Mouse (Mus musculus) heart, embryonic 13.5 days (tissue): ENCODE measurements at regions not wholly inside any gene's neighbourhood (a gene's known extent, or its start where the extent isn't known, plus 50 kb on each side); places are given as distances from the start of the nearest gene placed in this dataset.

ENCODE experiments used
- ATAC-seq: fragments of 200-750 bp; cut with Nextera tagmentation; 2 replicates; pipeline ENCODE4 v1.8.0; 2017; ENCODE audit warnings: moderate TSS enrichment; ENCODE audit not compliant: insufficient number of reproducible peaks, low FRiP score, low TSS enrichment; ENCODE audit errors: extremely low read depth
- H3K27ac ChIP-seq: fragments of 300-500 bp; sonication (generic); replicated peaks from 2 replicates; pipeline ENCODE4 v1.5.1; 2015; ENCODE audit warnings: moderate library complexity, mild to moderate bottlenecking, inconsistent platforms
- H3K27me3 ChIP-seq: fragments of 300-500 bp; sonication (generic); replicated peaks from 2 replicates; pipeline ENCODE4 v1.6.1; 2015; ENCODE audit warnings: mild to moderate bottlenecking, inconsistent platforms
- H3K36me3 ChIP-seq: fragments of 300-500 bp; sonication (generic); 2 replicates; pipeline ENCODE4 v1.6.1; 2015; ENCODE audit warnings: mild to moderate bottlenecking, inconsistent platforms
- H3K4me1 ChIP-seq: fragments of 300-500 bp; sonication (generic); 2 replicates; pipeline ENCODE4 v1.6.1; 2015; ENCODE audit warnings: inconsistent platforms
- H3K4me2 ChIP-seq: fragments of 300-500 bp; sonication (generic); 2 replicates; pipeline ENCODE4 v1.6.1; 2015; ENCODE audit warnings: inconsistent platforms, mild to moderate bottlenecking, moderate library complexity
- H3K4me3 ChIP-seq: fragments of 300-500 bp; sonication (generic); 2 replicates; pipeline ENCODE4 v1.5.1; 2015; ENCODE audit warnings: moderate library complexity, mild to moderate bottlenecking, inconsistent platforms
- H3K9ac ChIP-seq: fragments of 300-500 bp; sonication (generic); 2 replicates; pipeline ENCODE4 v1.6.1; 2015; ENCODE audit warnings: inconsistent platforms, mild to moderate bottlenecking, moderate library complexity
- H3K9me3 ChIP-seq: fragments of 300-500 bp; sonication (generic); 2 replicates; pipeline ENCODE4 v1.6.1; 2016; ENCODE audit warnings: inconsistent platforms
- WGBS: fragments of 180-500 bp; shearing (Covaris S2); methylation state at CpG from one replicate; pipeline ENCODE4 v1.1.7; 2015; ENCODE audit warnings: mixed read lengths; 5-methylcytosine and 5-hydroxymethylcytosine counted together

DNA sequence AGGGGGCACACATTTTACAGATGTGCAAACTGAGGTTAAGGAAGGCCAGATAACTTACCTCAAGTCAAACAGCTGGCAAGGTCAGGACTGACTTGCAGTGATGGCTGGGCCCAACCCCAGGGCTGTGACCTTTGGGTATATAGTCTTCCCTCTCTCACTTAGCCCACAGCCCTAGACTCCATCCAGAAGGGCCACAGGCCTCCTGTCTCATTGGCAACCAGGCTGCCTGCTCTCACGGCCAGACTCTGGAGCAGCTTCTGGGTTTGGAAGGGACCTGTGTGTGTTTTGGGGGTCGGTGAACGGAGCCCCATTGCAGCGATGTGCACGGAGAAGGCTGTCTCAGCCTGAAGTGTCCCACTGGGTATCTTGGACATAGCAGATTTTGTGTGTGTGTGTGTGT lies 70.2 kb upstream of the Wnt7b start:
- no peak overlapping the region for H3K4me3 ChIP-seq
- H3K27me3 ChIP-seq, result peaks cover 12% of the 10 kb centered on the region
- peaks cover 30% of the 10 kb centered on the region for H3K4me1 ChIP-seq
- peak overlapping the region; percentile 95 for H3K27ac ChIP-seq
- H3K9ac ChIP-seq, result peak overlapping the region; percentile 90; the same call in 1 of the 2 replicates
- H3K36me3 ChIP-seq, result no peaks in the 10 kb centered on the region
- 84% methylated on average over 5 of the region's 5 CpGs for WGBS
- no peaks in the 10 kb centered on the region for H3K9me3 ChIP-seq
- ATAC-seq, result no peak
- no peak overlapping the region for H3K4me2 ChIP-seq

DNA sequence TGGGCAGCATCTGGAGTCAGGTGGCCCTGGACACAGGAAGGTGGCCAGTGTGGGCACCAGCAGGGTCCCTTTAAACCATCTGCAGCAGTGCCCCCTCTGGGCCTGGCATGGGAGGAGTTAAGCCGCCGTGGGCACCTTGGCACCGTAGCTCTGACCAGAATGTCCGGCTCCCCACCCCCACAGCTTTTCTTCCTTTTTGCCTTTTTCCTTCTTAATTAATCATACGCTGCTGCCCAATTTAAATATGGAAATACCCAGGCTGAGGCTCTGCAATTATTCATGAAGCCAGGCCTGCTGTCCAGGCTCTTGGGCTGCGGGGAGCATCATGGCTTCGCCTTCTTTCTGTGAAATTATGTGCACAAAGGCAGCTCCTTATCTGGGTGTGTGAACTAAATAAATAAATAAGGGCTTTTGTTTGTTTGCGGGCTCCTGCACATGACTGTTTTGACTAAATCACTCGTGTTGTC lies 70.6 kb upstream of the Wnt7b start:
- WGBS, result 54% methylated on average over 9 of the region's 9 CpGs
- no peak for ATAC-seq

DNA sequence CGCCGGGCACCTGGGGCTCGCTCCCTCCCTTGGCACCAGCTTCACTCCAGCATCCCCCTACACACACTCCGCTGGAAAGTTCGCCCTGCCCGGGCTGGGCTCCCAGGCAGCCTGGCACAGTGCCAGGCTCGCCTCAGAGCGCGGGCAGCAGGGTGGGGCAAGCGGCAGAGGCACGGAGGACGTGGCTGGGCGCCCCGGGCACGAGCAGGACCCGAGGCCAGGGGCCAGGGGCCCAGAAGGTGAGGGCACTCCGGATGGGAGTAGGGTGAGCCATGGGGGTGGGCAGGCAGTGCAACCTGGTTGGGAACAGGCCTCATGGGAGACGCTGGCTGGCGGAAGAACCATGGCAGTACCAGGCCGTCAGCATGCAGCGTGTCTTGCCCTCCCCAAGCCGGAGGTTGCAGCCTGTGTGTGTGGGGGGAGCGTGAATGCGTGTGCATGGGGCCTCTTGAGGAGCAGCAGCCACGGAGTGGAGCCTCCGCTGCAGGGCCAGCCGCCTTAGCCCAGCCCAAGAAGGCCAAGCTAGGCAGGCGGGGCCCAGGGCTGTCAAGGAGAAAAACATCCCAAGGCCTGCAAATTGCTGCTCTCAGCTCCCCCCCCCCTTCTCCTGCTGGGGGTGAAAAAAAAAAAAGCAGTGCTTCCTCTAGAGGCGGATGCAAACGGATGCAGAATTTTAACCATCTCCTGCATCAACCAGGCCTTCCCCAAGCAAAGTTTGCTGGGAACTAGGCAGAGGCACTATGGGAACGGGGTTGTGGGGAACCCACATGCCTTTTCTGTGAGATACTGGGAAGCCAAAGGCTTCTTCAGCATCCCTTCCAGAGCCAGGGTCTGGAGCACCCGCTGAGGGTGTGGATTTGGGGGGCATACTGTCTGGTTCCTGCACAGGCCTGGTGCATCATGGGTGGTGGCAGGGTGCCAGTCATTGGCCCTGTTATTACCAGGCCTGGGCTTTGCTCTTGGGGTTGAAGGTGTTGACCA lies 71.4 kb upstream of the Wnt7b start:
- H3K27ac ChIP-seq, result peak overlapping the region; percentile 95

More for the DNA sequence above, 70.6 kb upstream of the Wnt7b start:
- Histone ChIP-seq H3K27me3 (peaks cover 12% of the 10 kb centered on the region), H3K4me3 (peak overlapping the region; percentile 57), H3K9ac (peak overlapping the region; percentile 90), H3K36me3 (no peaks in the 10 kb centered on the region), H3K27ac (peak overlapping the region; percentile 95), H3K9me3 (no peaks in the 10 kb centered on the region), H3K4me1 (peaks cover 32% of the 10 kb centered on the region), H3K4me2 (peak overlapping the region; percentile 80)

DNA sequence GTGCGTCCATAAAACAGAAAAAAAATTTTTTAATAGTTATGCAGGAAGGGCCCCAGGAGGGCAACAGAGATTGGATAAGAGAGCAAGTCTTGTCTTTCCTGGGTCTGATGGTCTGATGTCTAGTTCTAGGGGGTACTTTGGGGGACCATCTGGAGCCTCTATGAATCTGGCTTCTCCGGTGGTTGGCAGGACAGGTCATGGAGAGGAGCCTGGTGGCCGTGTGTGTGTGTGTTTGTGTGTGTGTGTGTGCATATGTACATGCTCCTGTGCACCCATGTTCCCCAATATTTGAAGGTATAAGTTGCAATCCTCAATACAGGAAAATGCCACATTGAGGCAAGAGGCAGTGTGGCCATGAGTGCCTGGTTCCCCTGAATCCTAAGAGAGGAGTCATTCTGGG lies 72.5 kb upstream of the Wnt7b start:
- Histone ChIP-seq H3K36me3 (no peaks in the 10 kb centered on the region), H3K27ac (0 out of 2 replicates have a peak overlapping the region, but pooled peaks have one; percentile 95), H3K4me3 (no peak overlapping the region), H3K4me2 (peak overlapping the region; percentile 80; the same call in 1 of the 2 replicates), H3K9ac (peak overlapping the region; percentile 16; the same call in 1 of the 2 replicates), H3K27me3 (peaks cover 19% of the 10 kb centered on the region), H3K4me1 (peaks cover 32% of the 10 kb centered on the region), H3K9me3 (no peaks in the 10 kb centered on the region)
- WGBS, result 88% methylated on average over 3 of the region's 3 CpGs
- no peak for ATAC-seq

More for the DNA sequence above, 71.4 kb upstream of the Wnt7b start:
- H3K36me3 ChIP-seq, result no peaks in the 10 kb centered on the region
- peaks cover 11% of the 10 kb centered on the region for H3K27me3 ChIP-seq
- no peaks in the 10 kb centered on the region for H3K9me3 ChIP-seq
- peak overlapping the region; percentile 80 for H3K4me2 ChIP-seq
- ATAC-seq, result peak; percentile 71
- 23% methylated on average over 29 of the region's 32 CpGs for WGBS
- H3K4me3 ChIP-seq, result peak overlapping the region; percentile 57
- peaks cover 32% of the 10 kb centered on the region for H3K4me1 ChIP-seq
- H3K9ac ChIP-seq, result peak overlapping the region; percentile 90

DNA sequence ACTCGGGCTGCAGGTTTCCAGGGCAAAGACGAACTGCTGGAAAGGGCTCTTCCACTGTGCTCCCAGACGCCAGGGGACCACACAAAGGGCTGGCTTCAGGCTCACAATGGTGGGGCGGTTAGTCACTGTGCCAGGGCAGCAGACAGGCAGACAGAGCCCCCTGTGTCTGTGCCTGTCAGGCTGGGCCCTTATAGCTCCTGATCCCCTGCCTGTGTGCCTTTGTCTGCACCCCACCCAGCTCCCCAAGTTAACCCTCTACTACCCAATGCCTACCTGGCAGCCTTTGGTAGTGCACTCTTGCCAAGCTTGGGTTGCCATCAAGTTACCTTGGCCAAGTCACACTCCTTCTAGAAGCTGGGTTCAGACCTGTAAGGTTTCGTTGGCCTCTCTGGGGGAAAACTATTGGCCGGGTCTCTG lies 73.5 kb upstream of the Wnt7b start:
- no peak overlapping the region for H3K4me2 ChIP-seq
- no peak overlapping the region for H3K4me3 ChIP-seq
- peaks cover 20% of the 10 kb centered on the region for H3K27me3 ChIP-seq
- H3K9ac ChIP-seq, result 0 out of 2 replicates have a peak overlapping the region, but pooled peaks have one; percentile 34
- H3K27ac ChIP-seq, result no peak overlapping the region
- WGBS, result 54% methylated on average over 6 of the region's 6 CpGs
- H3K4me1 ChIP-seq, result peaks cover 35% of the 10 kb centered on the region
- no peaks in the 10 kb centered on the region for H3K9me3 ChIP-seq
- no peak for ATAC-seq
- no peaks in the 10 kb centered on the region for H3K36me3 ChIP-seq

DNA sequence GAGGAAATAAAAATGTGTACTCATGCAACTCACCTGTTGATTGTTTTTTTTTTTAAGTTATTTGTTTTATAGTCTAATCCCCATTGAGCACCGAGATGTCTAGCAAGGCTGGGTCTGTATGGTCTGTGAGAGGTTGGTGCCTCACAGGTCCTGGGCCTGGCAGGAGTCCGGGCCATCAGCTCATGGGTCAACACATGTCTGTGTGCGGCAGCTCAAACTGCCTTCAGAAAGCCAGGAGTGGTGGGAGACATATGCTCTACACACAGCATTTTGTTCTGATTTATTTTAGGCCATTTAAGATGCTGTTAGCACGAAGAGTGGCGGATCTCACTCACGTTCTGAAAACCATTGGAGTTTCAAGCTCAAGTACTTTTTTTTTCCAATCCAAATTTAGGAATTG lies 74.6 kb upstream of the Wnt7b start:
- H3K9me3 ChIP-seq, result no peaks in the 10 kb centered on the region
- 80% methylated on average over 6 of the region's 6 CpGs for WGBS
- H3K27ac ChIP-seq, result no peak overlapping the region
- ATAC-seq, result no peak
- 0 out of 2 replicates have a peak, but pooled peaks cover 7% of the 10 kb centered on the region for H3K36me3 ChIP-seq
- peaks cover 37% of the 10 kb centered on the region for H3K4me1 ChIP-seq
- H3K27me3 ChIP-seq, result peaks cover 31% of the 10 kb centered on the region
- no peak overlapping the region for H3K4me3 ChIP-seq
- H3K4me2 ChIP-seq, result no peak overlapping the region
- H3K9ac ChIP-seq, result no peak overlapping the region; the same call in 1 of the 2 replicates

DNA sequence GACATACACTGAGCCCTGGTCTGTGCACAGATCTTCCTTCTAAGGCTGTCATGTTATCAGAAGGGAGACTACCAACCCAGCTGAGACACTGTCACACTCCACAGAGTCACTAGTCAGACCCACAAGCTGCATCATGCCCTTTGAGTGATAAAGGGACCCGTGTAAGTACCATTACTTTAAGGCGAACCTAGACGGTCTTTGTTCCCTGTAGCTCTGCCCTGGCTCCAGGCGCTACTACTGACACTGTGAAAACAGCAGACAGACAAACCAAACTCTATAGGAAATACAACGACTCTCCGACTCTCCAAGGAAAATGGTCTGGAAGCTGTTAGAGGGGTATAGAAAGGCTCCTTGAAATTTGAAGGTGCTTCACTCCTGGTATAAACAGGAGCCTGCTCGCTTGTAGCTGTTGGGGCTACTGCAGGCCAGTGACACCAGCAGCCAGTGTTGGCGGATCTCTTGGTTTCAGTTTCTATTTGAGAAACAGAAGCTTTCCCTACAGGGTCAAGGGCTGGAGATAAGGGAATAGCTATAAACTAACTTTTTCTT lies 75.2 kb upstream of the Wnt7b start:
- Histone ChIP-seq H3K27me3 (peaks cover 38% of the 10 kb centered on the region), H3K9ac (peak overlapping the region; percentile 58), H3K4me2 (peak overlapping the region; percentile 18)

DNA sequence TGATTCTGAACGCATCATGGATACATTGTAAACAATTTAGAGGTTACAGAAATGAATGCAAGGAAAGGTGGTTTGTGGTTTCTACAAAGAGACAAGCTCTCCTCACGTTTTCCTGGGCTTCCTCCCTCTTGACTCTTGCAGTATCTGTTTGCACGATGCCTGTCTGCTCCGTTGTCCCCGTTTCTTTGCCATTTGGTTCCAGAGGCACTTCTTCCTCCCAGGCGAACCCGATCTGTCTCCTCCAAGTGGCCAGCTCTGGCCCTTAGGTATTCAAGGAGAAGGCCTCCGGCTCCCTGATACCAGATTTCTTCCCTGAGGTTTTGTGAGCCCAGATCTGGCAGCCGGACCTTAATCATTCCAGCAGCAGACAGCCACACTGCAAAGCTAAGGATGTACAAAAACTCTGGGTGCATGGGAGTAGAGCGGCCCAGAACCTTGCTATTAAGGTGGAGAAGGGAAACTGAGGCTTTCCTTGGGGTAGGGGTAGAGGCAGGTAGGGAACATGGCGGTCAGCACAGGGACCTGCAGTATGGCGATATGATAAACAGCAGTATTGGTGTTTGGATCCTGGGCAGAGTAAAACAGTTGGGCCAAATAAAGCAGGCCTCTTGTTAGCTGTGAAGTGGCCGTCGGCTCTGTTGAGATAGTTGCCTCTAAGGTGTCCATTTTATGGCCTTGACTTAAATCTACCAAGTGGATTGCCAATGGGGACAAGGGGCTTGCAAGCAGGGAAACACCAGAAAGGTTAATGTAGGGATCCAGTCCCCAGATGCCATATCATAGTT lies 76.0 kb upstream of the Wnt7b start:
- Histone ChIP-seq H3K4me2 (0 out of 2 replicates have a peak overlapping the region, but pooled peaks have one; percentile 18), H3K27me3 (peaks cover 44% of the 10 kb centered on the region), H3K4me1 (peaks cover 26% of the 10 kb centered on the region), H3K27ac (no peak overlapping the region), H3K4me3 (no peak overlapping the region), H3K9me3 (no peaks in the 10 kb centered on the region), H3K9ac (no peak overlapping the region), H3K36me3 (0 out of 2 replicates have a peak, but pooled peaks cover 7% of the 10 kb centered on the region)
- no peak for ATAC-seq
- WGBS, result 71% methylated on average over 14 of the region's 14 CpGs

More for the DNA sequence above, 75.2 kb upstream of the Wnt7b start:
- 0 out of 2 replicates have a peak, but pooled peaks cover 7% of the 10 kb centered on the region for H3K36me3 ChIP-seq
- WGBS, result 55% methylated on average over 8 of the region's 8 CpGs
- no peak overlapping the region for H3K4me3 ChIP-seq
- H3K9me3 ChIP-seq, result no peaks in the 10 kb centered on the region
- peaks cover 34% of the 10 kb centered on the region for H3K4me1 ChIP-seq
- no peak for ATAC-seq
- H3K27ac ChIP-seq, result no peak overlapping the region

DNA sequence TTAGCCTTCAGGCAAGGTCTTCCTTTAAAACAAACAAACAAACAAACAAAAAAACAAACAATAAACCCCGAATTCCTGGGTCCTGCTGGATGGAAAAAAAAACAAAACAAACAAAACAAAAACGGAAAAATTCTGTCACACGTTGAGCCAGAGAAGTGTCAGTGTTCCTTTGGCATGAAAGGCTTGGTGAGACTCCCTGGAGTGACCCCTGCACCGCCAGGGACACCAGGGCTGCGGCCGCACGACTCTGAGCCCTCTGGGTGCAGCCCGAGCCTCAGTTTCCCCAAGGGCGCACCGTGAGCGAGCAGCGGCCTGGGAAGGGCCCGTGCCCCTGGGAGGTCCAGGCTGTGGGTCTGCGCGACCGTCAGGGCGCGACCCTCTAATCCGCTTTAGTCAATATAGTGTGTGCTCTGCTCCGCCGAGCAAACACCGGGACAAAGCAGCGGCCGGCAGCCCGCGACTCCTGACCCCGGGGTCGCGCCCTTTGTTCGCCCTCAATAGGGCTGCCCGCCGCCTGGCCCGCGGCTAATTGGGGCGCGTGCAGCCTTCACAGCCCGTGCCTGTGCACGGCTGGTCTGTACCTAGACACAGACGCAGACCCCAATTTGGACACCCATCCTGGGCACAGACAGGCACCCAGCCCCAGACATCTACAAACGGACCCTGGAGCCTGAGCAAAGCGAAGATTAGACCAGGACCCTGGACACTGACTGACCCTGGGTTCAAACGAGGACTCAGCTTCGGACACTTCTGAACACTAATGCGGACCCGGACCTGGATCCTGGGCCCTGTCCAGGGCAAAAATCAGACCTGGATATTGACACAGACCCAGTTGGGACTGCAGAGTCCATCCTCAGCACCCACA lies 74.0 kb upstream of the Ppara start:
- WGBS, result 22% methylated on average over 45 of the region's 45 CpGs
- Histone ChIP-seq H3K27me3 (peaks cover 63% of the 10 kb centered on the region), H3K9ac (0 out of 2 replicates have a peak overlapping the region, but pooled peaks have one; percentile 28), H3K4me2 (peak overlapping the region; percentile 31), H3K36me3 (0 out of 2 replicates have a peak, but pooled peaks cover 7% of the 10 kb centered on the region), H3K4me1 (peaks cover 10% of the 10 kb centered on the region), H3K27ac (no peak overlapping the region), H3K9me3 (no peaks in the 10 kb centered on the region), H3K4me3 (peak overlapping the region; percentile 9; the same call in 1 of the 2 replicates)
- ATAC-seq, result no peak

DNA sequence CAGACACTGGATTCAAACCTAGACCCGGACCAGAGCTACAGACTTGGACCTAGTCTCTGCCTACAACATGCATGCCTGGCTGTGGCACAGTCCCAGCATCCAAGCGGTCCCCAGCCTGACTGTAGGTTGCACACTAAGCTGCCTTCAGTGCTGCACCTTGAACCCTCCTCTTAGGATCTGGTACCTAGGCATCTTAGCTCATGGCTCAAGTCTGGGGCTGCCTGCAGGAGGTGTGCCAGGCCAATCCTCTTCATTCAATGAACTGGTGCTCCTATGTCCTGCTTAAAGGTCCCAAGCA lies 73.4 kb upstream of the Ppara start:
- Histone ChIP-seq H3K27me3 (peaks cover 65% of the 10 kb centered on the region), H3K9me3 (no peaks in the 10 kb centered on the region), H3K4me1 (peaks cover 10% of the 10 kb centered on the region), H3K4me2 (no peak overlapping the region), H3K27ac (no peak overlapping the region), H3K4me3 (no peak overlapping the region), H3K36me3 (0 out of 2 replicates have a peak, but pooled peaks cover 7% of the 10 kb centered on the region), H3K9ac (no peak overlapping the region)
- no peak for ATAC-seq
- WGBS, result 78% methylated on average over 2 of the region's 2 CpGs
